Mouse (Mus musculus) midbrain, postnatal 0 days (tissue): ENCODE results near the gene Pla2g16. TPM values are rescaled to one million over a fixed set of nuclear protein-coding genes. Genes with fewer than 3 reads are reported as not detected.

Source experiments
- ATAC-seq: fragments of 200-750 bp; cut with Nextera tagmentation; 2 replicates; pipeline ENCODE4 v1.8.0; 2017; ENCODE audit warnings: moderate number of reproducible peaks, mild to moderate bottlenecking, moderate TSS enrichment, moderate library complexity; ENCODE audit not compliant: low FRiP score
- DNase-seq: peaks from one replicate; pipeline ENCODE4 v3.0.0-alpha.2; 2015; ENCODE audit warnings: low spot score
- H3K27ac ChIP-seq: fragments of 300-500 bp; sonication (generic); 2 replicates; pipeline ENCODE4 v1.5.1; 2014; ENCODE audit warnings: low read depth, mild to moderate bottlenecking, low read length, mixed read lengths
- H3K27me3 ChIP-seq: fragments of 300-500 bp; sonication (generic); 2 replicates; pipeline ENCODE4 v1.6.1; 2014; ENCODE audit warnings: low read length, control low read depth, mixed read lengths; ENCODE audit not compliant: insufficient read depth
- H3K36me3 ChIP-seq: fragments of 300-500 bp; sonication (generic); 2 replicates; pipeline ENCODE4 v1.6.1; 2014; ENCODE audit warnings: low read length, control low read depth, mixed read lengths; ENCODE audit not compliant: insufficient read depth
- H3K4me1 ChIP-seq: fragments of 300-500 bp; sonication (generic); 2 replicates; pipeline ENCODE4 v1.6.1; 2014; ENCODE audit warnings: mild to moderate bottlenecking, control low read depth, antibody characterized with exemption, low read length, mixed read lengths; ENCODE audit not compliant: insufficient read depth
- H3K4me2 ChIP-seq: fragments of 300-500 bp; sonication (generic); 2 replicates; pipeline ENCODE4 v1.6.1; 2014; ENCODE audit warnings: low read depth, mild to moderate bottlenecking, low read length, mixed read lengths; ENCODE audit not compliant: poor library complexity, severe bottlenecking
- H3K4me3 ChIP-seq: fragments of 300-500 bp; sonication (generic); 2 replicates; pipeline ENCODE4 v1.5.1; 2014; ENCODE audit warnings: low read depth, mild to moderate bottlenecking, low read length, moderate library complexity
- H3K9ac ChIP-seq: fragments of 300-500 bp; sonication (generic); replicated peaks from 2 replicates; pipeline ENCODE4 v1.6.1; 2014; ENCODE audit warnings: mild to moderate bottlenecking, low read length, moderate library complexity, mixed read lengths; ENCODE audit not compliant: poor library complexity, severe bottlenecking
- H3K9me3 ChIP-seq: fragments of 300-500 bp; sonication (generic); 2 replicates; pipeline ENCODE4 v1.6.1; 2016; ENCODE audit warnings: low read length, control low read depth
- CTCF ChIP-seq: IDR thresholded peaks from 2 replicates; pipeline ENCODE4 v1.5.1; 2016; ENCODE audit warnings: antibody characterized with exemption, mild to moderate bottlenecking
- WGBS: fragments of 180-500 bp; shearing (Covaris S2); extraction: QIAGEN DNeasy Blood & Tissue Kit; methylation state at CpG from one replicate; pipeline ENCODE4 v1.1.7; 2014; 5-methylcytosine and 5-hydroxymethylcytosine counted together
- polyA plus RNA-seq: library from polyadenylated mRNA; unstranded; fragments of >200 nt; fragmentation: Nextera tagmentation; extraction: Ambion mirVana; gene quantifications from 2 replicates; pipeline ENCODE4 v1.2.1, GENCODE M21; 2015
- total RNA-seq: library from RNA; depleted of rRNA; stranded (reverse); fragments of >200 nt; gene quantifications from 2 replicates; pipeline ENCODE4 v1.2.3, GENCODE M21; 2014; rRNA removed

The Pla2g16 gene
- total and polyA plus RNA-seq, 2 experiments from 2014 or later: 4.8 to 5.5 TPM

DNA sequence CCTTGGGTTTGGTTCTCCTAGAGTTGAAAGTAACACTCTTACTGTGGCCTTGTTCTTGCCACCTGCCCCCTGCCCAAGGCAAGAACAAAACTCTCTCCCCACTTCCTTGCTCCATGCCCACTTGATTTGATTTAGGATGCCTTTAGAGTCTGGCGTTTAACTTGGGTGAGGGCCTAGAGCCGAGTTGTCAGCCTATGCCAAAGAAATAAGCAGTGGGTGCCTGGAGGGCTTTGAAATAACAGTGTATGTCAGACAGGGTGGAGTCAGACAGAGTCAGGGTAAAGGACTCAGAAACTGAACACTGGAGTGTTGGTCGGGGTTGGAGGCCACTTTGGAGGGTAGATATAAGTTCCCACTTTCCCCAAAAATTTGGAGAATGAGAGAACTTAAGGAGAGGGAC lies 59.8 kb downstream of the Pla2g16 start:
- no peaks in the 10 kb centered on the region for H3K27me3 ChIP-seq
- no peak overlapping the region for H3K4me3 ChIP-seq
- TF ChIP-seq CTCF: no peak
- no peaks in the 10 kb centered on the region for H3K4me1 ChIP-seq
- no peak overlapping the region for H3K27ac ChIP-seq
- no peak overlapping the region for H3K9ac ChIP-seq
- H3K9me3 ChIP-seq: no peaks in the 10 kb centered on the region
- ATAC-seq: no peak
- H3K36me3 ChIP-seq: no peaks in the 10 kb centered on the region
- DNase-seq: no peak
- no peak overlapping the region for H3K4me2 ChIP-seq
- 67% methylated on average over 3 of the region's 3 CpGs for WGBS

DNA sequence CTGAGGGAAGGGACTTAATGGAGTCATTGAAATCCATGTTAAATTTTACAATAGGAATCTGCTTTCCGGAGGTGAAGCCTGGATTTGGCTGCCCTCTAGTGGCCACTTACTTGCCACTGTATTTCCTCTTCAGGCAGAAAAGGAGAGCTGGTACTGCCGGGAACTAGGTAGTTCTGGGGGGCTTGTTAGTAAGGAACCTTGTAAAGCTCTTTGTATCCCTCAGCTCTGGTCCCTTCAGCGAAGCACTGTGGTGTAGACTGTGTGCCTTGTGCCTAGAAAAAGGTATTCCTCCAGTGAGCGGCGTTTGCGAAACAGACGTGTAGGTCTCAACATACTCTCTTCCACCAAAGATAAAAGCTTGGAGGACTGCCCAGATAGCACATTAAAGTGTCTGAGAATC lies 60.4 kb downstream of the Pla2g16 start:
- Histone ChIP-seq H3K4me2 (no peak overlapping the region), H3K4me3 (no peak overlapping the region)
- 47% methylated on average over 7 of the region's 7 CpGs for WGBS

DNA sequence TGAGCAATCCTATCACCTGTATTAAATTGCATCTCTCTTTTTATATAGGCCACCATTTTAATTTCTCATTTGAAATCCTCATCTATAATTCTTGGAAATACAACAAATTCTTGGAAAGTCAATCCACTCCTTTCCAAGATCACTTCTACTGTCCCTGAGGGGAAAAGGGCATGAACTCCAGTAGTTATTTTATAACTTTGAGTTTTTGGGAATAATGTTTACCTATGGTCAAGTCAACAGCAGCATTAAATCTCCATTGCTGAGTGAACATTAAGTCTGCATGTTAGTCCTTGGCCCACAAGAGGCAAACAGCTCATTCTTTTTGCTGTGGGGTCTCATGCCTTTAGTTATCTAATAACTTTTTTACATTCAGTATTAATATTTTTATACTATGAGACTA lies 75.8 kb downstream of the Pla2g16 start:
- DNase-seq (no peak), ATAC-seq (no peak)
- Histone ChIP-seq H3K4me3 (no peak overlapping the region), H3K9ac (no peak overlapping the region), H3K27me3 (no peaks in the 10 kb centered on the region), H3K36me3 (no peaks in the 10 kb centered on the region), H3K4me2 (no peak overlapping the region), H3K27ac (no peak overlapping the region), H3K4me1 (no peaks in the 10 kb centered on the region), H3K9me3 (no peaks in the 10 kb centered on the region)
- TF ChIP-seq CTCF: no peak

More for the DNA sequence above, 60.4 kb downstream of the Pla2g16 start:
- Histone ChIP-seq H3K36me3 (no peaks in the 10 kb centered on the region), H3K9me3 (no peaks in the 10 kb centered on the region), H3K4me1 (no peaks in the 10 kb centered on the region), H3K27ac (no peak overlapping the region), H3K27me3 (no peaks in the 10 kb centered on the region), H3K9ac (no peak overlapping the region)
- DNase-seq (peak; percentile 87), ATAC-seq (no peak)
- peak; percentile 91 for TF ChIP-seq CTCF

DNA sequence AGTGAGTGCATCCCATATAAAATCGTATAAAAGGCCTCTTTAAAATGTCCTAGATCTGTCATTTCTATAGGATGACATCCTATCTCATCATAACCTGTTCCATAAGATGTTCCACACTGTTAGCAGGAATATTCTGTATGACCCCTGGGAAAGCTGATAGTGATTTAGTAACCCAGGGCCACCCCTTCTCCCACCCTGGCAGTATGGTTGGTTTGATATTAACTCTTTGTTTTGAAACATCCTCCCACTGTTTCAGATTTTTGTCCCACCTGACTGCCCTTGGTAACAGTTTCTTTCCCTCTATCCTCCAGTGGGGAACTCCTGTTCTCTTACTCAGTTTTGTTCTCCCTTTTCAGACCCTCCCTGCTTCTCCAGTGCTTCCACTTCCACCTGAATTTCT lies 76.5 kb downstream of the Pla2g16 start:
- H3K36me3 ChIP-seq: no peaks in the 10 kb centered on the region
- H3K27ac ChIP-seq: no peak overlapping the region
- no peaks in the 10 kb centered on the region for H3K4me1 ChIP-seq
- no peak overlapping the region for H3K9ac ChIP-seq
- H3K4me2 ChIP-seq: no peak overlapping the region
- H3K9me3 ChIP-seq: no peaks in the 10 kb centered on the region
- 70% methylated on average over 1 of the region's 1 CpGs for WGBS
- H3K27me3 ChIP-seq: no peaks in the 10 kb centered on the region
- no peak overlapping the region for H3K4me3 ChIP-seq
- TF ChIP-seq CTCF: no peak
- DNase-seq (no peak), ATAC-seq (no peak)

Other genes with a start within 250 kb of the Pla2g16 start
- 41.2 and 49.1 TPM in 2 replicates for gene Mark2, start 215.6 kb upstream of the Pla2g16 start, total RNA-seq
- gene Mark2, start 215.6 kb upstream of the Pla2g16 start, polyA plus RNA-seq: 38.0 and 38.1 TPM in 2 replicates
- 35.2 and 38.8 TPM in 2 replicates for gene Spindoc, start 174.5 kb upstream of the Pla2g16 start, total RNA-seq
- 19.2 and 19.8 TPM in 2 replicates for gene Spindoc, start 174.5 kb upstream of the Pla2g16 start, polyA plus RNA-seq
- gene 2700081O15Rik, start 139.8 kb upstream of the Pla2g16 start, total RNA-seq: 108 and 112 TPM in 2 replicates
- 7.6 and 8.1 TPM in 2 replicates for gene 2700081O15Rik, start 139.8 kb upstream of the Pla2g16 start, polyA plus RNA-seq
- 420 and 473 TPM in 2 replicates for gene Rtn3, start 74.2 kb upstream of the Pla2g16 start, total RNA-seq
- gene Rtn3, start 74.2 kb upstream of the Pla2g16 start, polyA plus RNA-seq: 741 and 750 TPM in 2 replicates
- 10.2 and 18.5 TPM in 2 replicates for gene Atl3, start 63.4 kb upstream of the Pla2g16 start, total RNA-seq
- 5.3 and 5.5 TPM in 2 replicates for gene Atl3, start 63.4 kb upstream of the Pla2g16 start, polyA plus RNA-seq
- gene Lgals12, start 49.7 kb downstream of the Pla2g16 start, total RNA-seq: 0.09 and 0.16 TPM in 2 replicates
- 0.12 and 0.17 TPM in 2 replicates for gene Lgals12, start 49.7 kb downstream of the Pla2g16 start, polyA plus RNA-seq
- 0.99 TPM in 1 of 2 replicates, not detected in the other for gene Hrasls5, start 55.1 kb downstream of the Pla2g16 start, total RNA-seq
- gene Hrasls5, start 55.1 kb downstream of the Pla2g16 start, polyA plus RNA-seq: 0.59 TPM in 1 of 2 replicates, not detected in the other
- not detected in 2 replicates for gene Slc22a19, start 153.9 kb downstream of the Pla2g16 start, total RNA-seq
- not detected in 2 replicates for gene Slc22a19, start 153.9 kb downstream of the Pla2g16 start, polyA plus RNA-seq
- gene Slc22a26, start 245.2 kb downstream of the Pla2g16 start, total RNA-seq: not detected in 2 replicates
- not detected in 2 replicates for gene Slc22a26, start 245.2 kb downstream of the Pla2g16 start, polyA plus RNA-seq